Mouse (Mus musculus) CH12.LX (cell line): ENCODE measurements around the gene Scn3b. TPM values are rescaled to one million over a fixed set of nuclear protein-coding genes. Genes with fewer than 3 reads are reported as not detected.

ENCODE experiments used
- DNase-seq: peaks from one replicate; pipeline ENCODE4 v3.0.0-alpha.2; 2013; ENCODE audit errors: extremely low read depth
- H3K27ac ChIP-seq: 2 replicates; pipeline ENCODE4 v1.5.1; 2012; ENCODE audit warnings: low read depth, mild to moderate bottlenecking, control low read depth, moderate library complexity; ENCODE audit not compliant: insufficient read depth
- H3K27me3 ChIP-seq: replicated peaks from 2 replicates; pipeline ENCODE3; 2012; ENCODE audit warnings: inconsistent platforms
- H3K36me3 ChIP-seq, 2 experiments: replicated peaks in 1 of 2; 2 replicates each; pipeline versions ENCODE3 to v1.6.1; 2012; ENCODE audit warnings: inconsistent platforms in 1 of 2, low read length in 1 of 2, mild to moderate bottlenecking in 1 of 2, mixed read lengths in 1 of 2, moderate library complexity in 1 of 2; ENCODE audit not compliant: control insufficient read depth in 1 of 2, insufficient read depth in 1 of 2
- H3K4me1 ChIP-seq, 2 experiments: 2 replicates each; pipeline ENCODE4 v1.6.1; 2012; ENCODE audit warnings: inconsistent platforms in 1 of 2, moderate library complexity in 1 of 2; ENCODE audit not compliant: insufficient read depth in 2 of 2, control insufficient read depth in 1 of 2
- H3K4me2 ChIP-seq: 2 replicates; pipeline ENCODE4 v1.6.1; 2012; ENCODE audit warnings: low read depth, mild to moderate bottlenecking, control low read depth; ENCODE audit not compliant: poor library complexity, insufficient read depth, severe bottlenecking
- H3K4me3 ChIP-seq, 3 experiments: fragments of 150-350 bp in 1 of 3; sonication (generic) in 1 of 3; replicated peaks in 1 of 3; 2 replicates each; pipeline versions ENCODE3 to v1.5.1; 2011 to 2012; ENCODE audit warnings: low read depth in 2 of 3, low read length in 2 of 3, mild to moderate bottlenecking in 2 of 3, moderate library complexity in 2 of 3, control low read depth in 1 of 3, improper control_type of control experiment in 1 of 3, inconsistent platforms in 1 of 3, mixed read lengths in 1 of 3; ENCODE audit not compliant: poor library complexity in 1 of 3
- H3K79me2 ChIP-seq: replicated peaks from 2 replicates; pipeline ENCODE4 v1.6.1; 2012; ENCODE audit warnings: mild to moderate bottlenecking, moderate library complexity; ENCODE audit not compliant: control insufficient read depth, poor library complexity, insufficient read depth, severe bottlenecking; ENCODE audit errors: extremely low read depth
- H3K9ac ChIP-seq: 2 replicates; pipeline ENCODE4 v1.6.1; 2012; ENCODE audit warnings: low read depth, mild to moderate bottlenecking, control low read depth, moderate library complexity; ENCODE audit not compliant: insufficient read depth
- H3K9me3 ChIP-seq: replicated peaks from 2 replicates; pipeline ENCODE3; 2012; ENCODE audit warnings: low read length, inconsistent platforms, mixed read lengths
- E2F4 ChIP-seq: IDR thresholded peaks from 2 replicates; pipeline ENCODE4 v1.6.1; 2011; ENCODE audit warnings: low read depth, low read length, improper control_type of control experiment; ENCODE audit not compliant: insufficient replicate concordance
- EP300 ChIP-seq: IDR thresholded peaks from 2 replicates; pipeline ENCODE4 v1.6.1; 2011; ENCODE audit warnings: low read length, improper control_type of control experiment
- IRF4 ChIP-seq: IDR thresholded peaks from 2 replicates; pipeline ENCODE4 v1.6.1; 2014; ENCODE audit warnings: low read depth, mild to moderate bottlenecking, inconsistent platforms, low read length, improper control_type of control experiment
- JUND ChIP-seq: conservative IDR thresholded peaks from 2 replicates; pipeline ENCODE4 v1.6.1; 2011; ENCODE audit warnings: low read depth, low read length, improper control_type of control experiment
- KAT2A ChIP-seq: IDR thresholded peaks from 2 replicates; pipeline ENCODE4 v1.6.1; 2012; ENCODE audit warnings: low read length, improper control_type of control experiment, inconsistent platforms; ENCODE audit not compliant: insufficient replicate concordance
- MAX ChIP-seq: IDR thresholded peaks from 2 replicates; pipeline ENCODE4 v1.6.1; 2011; ENCODE audit warnings: low read length, improper control_type of control experiment
- MXI1 ChIP-seq: IDR thresholded peaks from 2 replicates; pipeline ENCODE4 v1.6.1; 2011; ENCODE audit warnings: mild to moderate bottlenecking, low read depth, low read length, improper control_type of control experiment
- RAD21 ChIP-seq: IDR thresholded peaks from 2 replicates; pipeline ENCODE4 v1.6.1; 2011; ENCODE audit warnings: low read depth, mild to moderate bottlenecking, low read length, improper control_type of control experiment, moderate library complexity
- RCOR1 ChIP-seq: conservative IDR thresholded peaks from 2 replicates; pipeline ENCODE4 v1.6.1; 2012; ENCODE audit warnings: low read depth, mild to moderate bottlenecking, inconsistent platforms, low read length, improper control_type of control experiment
- SIN3A ChIP-seq: IDR thresholded peaks from 2 replicates; pipeline ENCODE4 v1.6.1; 2012; ENCODE audit warnings: low read length, improper control_type of control experiment, inconsistent platforms
- SMC3 ChIP-seq: IDR thresholded peaks from 2 replicates; pipeline ENCODE4 v1.6.1; 2011; ENCODE audit warnings: low read depth, low read length, improper control_type of control experiment
- TBP ChIP-seq: conservative IDR thresholded peaks from 2 replicates; pipeline ENCODE4 v1.6.1; 2011; ENCODE audit warnings: low read depth, low read length, improper control_type of control experiment
- TCF12 ChIP-seq: IDR thresholded peaks from 2 replicates; pipeline ENCODE4 v1.6.1; 2014; ENCODE audit warnings: low read depth, mild to moderate bottlenecking, inconsistent platforms, low read length, improper control_type of control experiment
- UBTF ChIP-seq: IDR thresholded peaks from 2 replicates; pipeline ENCODE4 v1.6.1; 2012; ENCODE audit warnings: low read depth, mild to moderate bottlenecking, inconsistent platforms, low read length, improper control_type of control experiment, moderate library complexity
- USF2 ChIP-seq: conservative IDR thresholded peaks from 2 replicates; pipeline ENCODE4 v1.6.1; 2011; ENCODE audit warnings: low read depth, low read length, improper control_type of control experiment
- ZC3H11A ChIP-seq: IDR thresholded peaks from 2 replicates; pipeline ENCODE4 v1.6.1; 2012; ENCODE audit warnings: low read depth, mild to moderate bottlenecking, inconsistent platforms, low read length, improper control_type of control experiment
- ZMIZ1 ChIP-seq: IDR thresholded peaks from 2 replicates; pipeline ENCODE4 v1.6.1; 2012; ENCODE audit warnings: low read depth, mild to moderate bottlenecking, inconsistent platforms, low read length, improper control_type of control experiment
- ZNF384 ChIP-seq: IDR thresholded peaks from 2 replicates; pipeline ENCODE4 v1.6.1; 2012; ENCODE audit warnings: low read depth, low read length, improper control_type of control experiment, inconsistent platforms
- dilution Hi-C: fragments of 300-500 bp; cut with MboI; formaldehyde crosslinking; loops from 2 replicates; pipeline ENCODE4 v1.14.3; 2020; ENCODE audit warnings: low sequenced_read_pairs; ENCODE audit not compliant: extremely low pct_unique_long_range_greater_than_20kb, extremely low pct_ligation_motif_present
- in situ Hi-C: fragments of 300-500 bp; cut with MboI; formaldehyde crosslinking; loops from 3 replicates; pipeline ENCODE4 v1.14.3; 2019; ENCODE audit warnings: low sequenced_read_pairs, low pct_ligation_motif_present, low pct_unique_long_range_greater_than_20kb, mixed read lengths
- polyA plus RNA-seq: library from polyadenylated mRNA; unstranded; fragments of >175 nt; gene quantifications from 2 replicates; pipeline ENCODE4 v1.2.1, GENCODE M21; 2012; ENCODE audit warnings: low read depth; ENCODE audit not compliant: insufficient read length
- total RNA-seq, 2 experiments: library from RNA; depleted of rRNA; stranded (reverse); fragments of 300-350 nt in 1 of 2; fragments of >200 nt in 1 of 2; gene quantifications; 2 replicates each; pipeline ENCODE4 v1.2.3; 2012 to 2014

Scn3b gene
- total and polyA plus RNA-seq, 3 experiments = 0.08 to 0.34 TPM; not detected in 1

DNA sequence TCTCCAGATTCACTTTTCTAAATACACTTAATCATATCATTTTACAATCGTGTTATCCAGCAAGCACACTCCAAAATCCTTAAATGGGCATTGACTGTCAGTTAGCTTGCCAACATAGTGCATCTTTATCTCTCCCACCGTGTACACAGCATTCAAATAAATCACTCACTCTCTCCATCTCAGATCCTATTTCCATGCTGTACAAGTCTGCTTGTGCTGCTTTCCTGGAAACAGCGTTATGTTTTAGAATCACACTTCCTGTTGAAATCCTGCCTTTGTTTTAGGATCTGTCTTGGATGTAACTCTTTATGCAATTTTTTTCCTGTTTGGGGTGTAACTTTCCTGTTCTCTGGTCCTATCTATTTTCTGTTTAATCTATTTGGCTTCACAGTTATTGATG, 16.6 kb upstream of the Scn3b start:
- no peak for TF ChIP-seq JUND
- TF ChIP-seq RCOR1 = no peak
- TF ChIP-seq, all 38 proteins: peak for 0
- dilution Hi-C loops (no loop called here), in situ Hi-C loops (no loop called here)

DNA sequence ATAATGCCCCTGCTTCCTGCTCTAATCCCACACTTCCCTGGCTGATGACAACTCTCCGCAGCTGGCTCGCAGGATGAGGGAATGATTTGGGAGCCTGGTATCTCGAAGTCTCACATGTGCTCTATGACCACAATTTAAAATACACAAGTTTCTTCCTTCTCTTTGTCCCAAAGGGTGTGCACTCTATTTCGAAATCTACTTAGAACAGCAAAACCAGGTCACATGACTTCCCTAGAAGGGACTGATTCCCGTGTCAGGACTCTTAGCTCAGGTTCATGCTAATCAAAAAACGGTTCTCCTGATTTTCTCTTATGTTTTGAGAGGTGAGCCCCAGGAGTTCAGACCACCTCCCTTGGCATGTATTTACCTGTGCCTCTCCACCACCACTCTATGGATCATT, 5.1 kb upstream of the Scn3b start:
- H3K4me3 ChIP-seq = no peak overlapping the region
- H3K27ac ChIP-seq = no peak overlapping the region
- no peaks in the 10 kb centered on the region for H3K27me3 ChIP-seq
- H3K4me1 ChIP-seq = no peaks in the 10 kb centered on the region
- no peak for DNase-seq
- no peaks in the 10 kb centered on the region for H3K79me2 ChIP-seq
- H3K36me3 ChIP-seq = no peaks in the 10 kb centered on the region
- no peak overlapping the region for H3K9ac ChIP-seq
- in situ Hi-C loops (no loop called here), dilution Hi-C loops (no loop called here)
- no peak overlapping the region for H3K4me2 ChIP-seq
- TF ChIP-seq E2F4 (no peak), UBTF (no peak), KAT2A (no peak), MAX (no peak), SMC3 (no peak), USF2 (no peak), RAD21 (no peak), EP300 (no peak), ZMIZ1 (no peak), TBP (no peak), TCF12 (no peak), ZC3H11A (no peak), MXI1 (no peak), SIN3A (no peak), RCOR1 (no peak), IRF4 (no peak), ZNF384 (no peak)
- no peaks in the 10 kb centered on the region for H3K9me3 ChIP-seq

More for the DNA sequence above, 16.6 kb upstream of the Scn3b start:
- Histone ChIP-seq H3K27ac (no peak overlapping the region), H3K4me2 (no peak overlapping the region), H3K27me3 (no peaks in the 10 kb centered on the region), H3K4me1 (no peaks in the 10 kb centered on the region), H3K4me3 (no peak overlapping the region), H3K9ac (no peak overlapping the region), H3K9me3 (peaks cover 4% of the 10 kb centered on the region), H3K79me2 (no peaks in the 10 kb centered on the region), H3K36me3 (no peaks in the 10 kb centered on the region)
- no peak for DNase-seq
